Mouse (Mus musculus): ENCODE results near the gene Ankle1.

Gene Ankle1

DNA sequence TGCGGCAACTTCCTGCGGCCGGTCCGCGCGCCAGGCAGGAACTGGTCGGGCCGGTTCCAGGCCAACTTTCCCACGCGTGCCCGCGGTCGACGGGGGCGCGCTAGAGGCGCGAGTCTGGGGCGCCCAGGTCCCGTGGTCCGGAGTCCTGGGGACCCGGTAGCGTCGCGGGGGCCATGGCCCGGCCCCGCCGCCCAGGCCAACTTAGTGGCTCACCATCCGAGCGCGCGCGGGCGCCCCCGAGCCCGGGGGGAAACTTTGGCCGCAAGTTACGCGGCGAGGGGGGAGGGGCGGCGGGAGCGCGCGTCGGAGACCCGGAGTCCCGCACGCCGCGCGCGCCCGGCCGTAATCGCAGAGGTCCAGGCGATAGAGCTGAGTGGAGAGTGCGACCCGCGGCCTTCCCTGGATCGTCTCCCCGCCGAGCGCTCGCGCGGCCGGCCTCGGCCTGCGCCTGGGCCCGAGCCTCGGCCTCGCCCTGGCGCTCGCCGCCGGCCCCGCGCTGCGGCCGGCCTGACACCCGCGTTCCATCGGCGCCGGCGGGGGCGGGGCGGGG, 24.3 kb upstream of the Ankle1 start, which contains the start of gene Nr2f6:
Nr2f6 (minus strand) TSS at position 540 of the 550 bp plus-strand sequence.
- no peak for ATAC-seq (ENCODE audit: insufficient number of reproducible peaks, low FRiP score, low TSS enrichment)

DNA sequence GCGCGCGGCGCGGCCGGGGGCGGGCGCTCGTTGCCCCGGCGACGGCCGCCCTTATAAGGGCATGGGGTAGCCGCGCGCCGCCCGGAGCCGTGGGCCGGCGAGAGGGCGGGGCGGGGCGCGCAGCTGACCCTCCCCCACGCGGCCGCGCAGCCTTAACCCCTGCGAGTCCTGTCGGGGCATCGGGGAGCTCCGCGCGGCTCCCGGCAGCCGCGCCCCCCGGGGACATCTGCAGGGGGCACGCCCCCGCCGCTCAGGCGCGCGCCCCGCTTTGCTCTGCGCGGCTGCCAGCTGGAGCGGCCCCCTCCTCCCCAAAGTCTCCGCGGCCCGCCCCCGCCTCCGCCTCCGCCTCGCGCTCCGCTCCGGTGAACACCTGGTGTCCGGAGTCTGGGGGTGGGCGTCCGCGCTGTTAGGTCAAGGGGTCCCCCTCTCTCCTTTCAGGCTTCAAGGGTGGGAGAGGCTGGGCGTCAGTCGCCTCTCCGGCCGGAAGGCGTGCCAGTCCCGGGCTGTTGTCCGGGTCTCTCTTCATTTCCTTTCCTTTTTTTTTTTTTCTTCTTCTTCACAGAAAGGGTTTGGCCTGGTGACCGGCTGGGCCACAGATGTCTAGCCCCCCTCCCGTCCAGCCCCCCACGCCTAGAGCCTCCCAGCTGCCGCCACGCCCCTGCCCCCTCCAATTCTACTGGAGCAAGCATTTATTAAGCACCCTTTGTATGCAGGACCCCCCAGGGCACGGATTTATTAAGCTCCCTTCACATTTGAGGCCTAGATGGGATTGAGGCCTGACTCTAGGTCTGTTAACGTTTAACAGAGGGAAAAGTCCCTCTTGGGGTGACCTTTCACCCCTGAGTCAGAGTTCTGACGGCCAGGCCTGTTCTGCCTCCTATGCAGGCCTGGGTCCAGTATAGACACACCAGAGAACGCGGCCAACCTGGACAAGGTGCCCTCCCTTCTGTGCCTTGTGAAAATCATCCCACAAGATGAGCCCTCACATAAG, 23.5 kb upstream of the Ankle1 start:
- ATAC-seq (ENCODE audit: insufficient number of reproducible peaks, low FRiP score, low TSS enrichment): peak; percentile 67

DNA sequence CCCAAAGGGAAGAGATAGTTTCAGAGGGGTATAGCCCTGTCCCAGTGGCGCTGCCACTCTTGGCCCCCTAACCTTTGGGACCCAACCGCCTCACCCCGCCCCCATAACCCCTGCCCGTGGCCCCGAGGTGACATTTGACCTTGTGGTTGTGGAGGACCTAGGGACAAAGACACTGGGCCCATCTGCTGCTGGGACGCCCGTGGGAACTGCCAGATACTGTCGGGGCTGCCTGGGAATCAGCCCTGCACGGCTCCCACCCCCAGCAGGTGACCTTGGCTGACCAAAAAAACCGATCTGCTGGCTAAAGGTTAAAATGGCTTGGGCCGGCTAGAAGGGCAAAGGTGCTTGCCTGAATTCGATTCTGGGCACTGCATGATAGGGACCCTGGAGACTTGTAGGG, 22.4 kb upstream of the Ankle1 start:
- no peak for ATAC-seq (ENCODE audit: insufficient number of reproducible peaks, low FRiP score, low TSS enrichment)

- no peak for ATAC-seq (ENCODE audit: insufficient number of reproducible peaks, low FRiP score, low TSS enrichment)
Observed at GRCm38 (mm10) chr8:71383860-71384259, 21.9 kb upstream of the Ankle1 start.

DNA sequence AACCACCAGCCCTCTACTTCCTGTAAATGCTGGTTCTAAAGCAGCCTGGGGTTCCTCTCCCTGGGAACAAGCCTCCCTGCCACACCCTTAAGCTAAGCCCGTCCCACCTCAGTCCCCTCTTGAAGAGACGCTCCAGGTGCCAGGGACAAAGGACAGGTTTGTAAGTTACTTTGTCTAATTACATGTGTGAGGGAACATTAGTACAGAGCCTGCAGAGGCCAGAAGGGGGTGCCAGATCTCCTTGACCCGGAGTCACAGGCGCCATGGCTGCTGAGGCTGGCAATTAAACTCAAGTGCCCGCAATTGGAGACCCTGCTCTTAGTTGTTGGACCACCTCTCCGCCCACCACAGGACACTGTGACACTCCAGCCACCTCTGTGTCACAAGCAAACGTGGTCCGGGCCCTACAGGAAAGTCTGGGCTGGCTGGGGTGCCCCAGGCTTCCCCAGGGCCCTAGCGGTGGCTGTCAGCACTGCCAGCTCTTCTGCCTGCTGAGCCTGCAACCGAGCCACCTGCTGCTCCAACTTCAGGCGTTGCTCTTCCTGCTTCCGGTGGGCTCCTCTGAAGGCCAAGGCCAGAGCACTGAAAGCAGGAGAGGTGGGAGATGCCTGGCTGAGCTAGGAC, 20.5 kb upstream of the Ankle1 start:
- no peak for ATAC-seq (ENCODE audit: insufficient number of reproducible peaks, low FRiP score, low TSS enrichment)

DNA sequence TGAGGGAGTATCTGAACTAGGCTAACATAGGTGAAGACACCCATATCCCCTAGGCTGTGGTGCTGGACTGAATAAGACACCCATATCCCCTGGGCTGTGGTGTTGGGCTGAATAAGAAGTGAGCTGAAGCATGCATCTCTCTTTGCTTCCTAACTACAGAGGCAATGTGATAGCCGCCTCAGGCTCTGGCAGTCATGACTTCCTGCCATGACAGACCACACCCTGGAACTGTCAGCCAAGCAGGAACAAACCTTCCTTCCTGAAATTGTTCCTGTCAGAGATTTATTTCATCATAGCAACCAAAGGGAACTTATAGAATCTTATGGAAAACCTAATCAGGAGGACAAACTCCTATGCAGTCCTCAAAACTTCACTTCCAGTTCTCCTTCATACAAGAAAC, 17.5 kb upstream of the Ankle1 start:
- ATAC-seq (ENCODE audit: insufficient number of reproducible peaks, low FRiP score, low TSS enrichment): no peak

DNA sequence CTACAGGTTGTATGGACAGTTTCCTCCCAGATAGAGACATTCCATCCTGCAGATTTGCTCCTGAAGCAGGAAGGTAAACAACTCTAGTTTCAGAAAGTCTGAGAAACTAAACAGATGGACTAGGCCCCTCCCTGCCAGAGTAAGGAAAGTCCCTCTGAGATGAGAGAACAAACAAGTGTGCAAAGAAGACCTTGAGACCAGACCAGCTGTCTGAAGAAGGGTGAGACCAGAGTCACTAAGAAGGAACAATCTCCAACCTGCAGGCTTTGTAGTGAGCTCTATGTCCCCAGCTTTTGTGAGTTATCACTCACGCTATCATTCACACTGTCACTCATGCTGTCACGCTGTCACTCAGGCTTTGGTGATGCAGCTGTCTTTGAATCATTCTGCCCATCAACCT, 14.1 kb upstream of the Ankle1 start:
- ATAC-seq (ENCODE audit: insufficient number of reproducible peaks, low FRiP score, low TSS enrichment): no peak

DNA sequence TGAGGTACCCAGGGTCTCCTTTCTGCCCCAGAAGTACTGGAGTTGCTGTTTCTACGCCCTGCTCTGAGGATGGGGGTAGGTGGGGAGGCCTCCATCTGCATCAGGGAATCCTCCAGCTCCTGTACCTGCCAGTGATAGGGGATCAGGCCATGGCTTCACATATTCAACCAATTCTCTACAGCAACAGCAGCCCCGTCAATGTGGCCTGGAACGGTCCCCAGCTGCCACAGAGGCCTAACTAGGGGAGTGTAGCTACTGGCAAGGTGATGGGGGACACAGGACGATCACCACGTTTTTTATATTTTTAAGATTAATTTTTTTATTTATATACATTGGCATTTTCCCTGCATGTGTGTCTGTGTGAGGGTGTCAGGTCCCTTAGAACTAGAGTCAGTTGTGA, 13.4 kb upstream of the Ankle1 start:
- no peak for ATAC-seq (ENCODE audit: insufficient number of reproducible peaks, low FRiP score, low TSS enrichment)

GRCm38 (mm10) chr8:71392871-71393270, 12.9 kb upstream of the Ankle1 start:
- no peak for ATAC-seq (ENCODE audit: insufficient number of reproducible peaks, low FRiP score, low TSS enrichment)

- ATAC-seq (ENCODE audit: insufficient number of reproducible peaks, low FRiP score, low TSS enrichment): no peak
Observed at GRCm38 (mm10) chr8:71394481-71394880, 11.3 kb upstream of the Ankle1 start.

DNA sequence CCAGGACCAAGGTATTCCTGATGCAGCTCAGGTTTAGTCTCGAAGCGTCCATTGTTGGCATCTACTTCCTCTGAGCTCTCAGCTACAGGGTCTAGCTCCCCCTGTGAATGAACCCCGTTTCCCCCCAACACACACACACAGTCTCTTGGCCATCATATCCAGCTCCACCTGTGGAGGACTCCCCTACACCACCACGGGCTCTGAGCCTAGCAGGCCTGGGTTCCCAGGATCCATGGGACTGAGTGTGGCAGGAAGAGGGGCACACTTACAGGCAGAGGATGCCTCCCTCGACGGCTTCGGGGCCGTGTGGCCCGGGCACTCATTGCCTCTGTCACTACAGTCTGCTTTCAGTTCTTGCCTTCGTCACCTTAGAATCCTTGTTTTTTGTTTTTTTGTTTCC, 10.7 kb upstream of the Ankle1 start:
- no peak for ATAC-seq (ENCODE audit: insufficient number of reproducible peaks, low FRiP score, low TSS enrichment)

DNA sequence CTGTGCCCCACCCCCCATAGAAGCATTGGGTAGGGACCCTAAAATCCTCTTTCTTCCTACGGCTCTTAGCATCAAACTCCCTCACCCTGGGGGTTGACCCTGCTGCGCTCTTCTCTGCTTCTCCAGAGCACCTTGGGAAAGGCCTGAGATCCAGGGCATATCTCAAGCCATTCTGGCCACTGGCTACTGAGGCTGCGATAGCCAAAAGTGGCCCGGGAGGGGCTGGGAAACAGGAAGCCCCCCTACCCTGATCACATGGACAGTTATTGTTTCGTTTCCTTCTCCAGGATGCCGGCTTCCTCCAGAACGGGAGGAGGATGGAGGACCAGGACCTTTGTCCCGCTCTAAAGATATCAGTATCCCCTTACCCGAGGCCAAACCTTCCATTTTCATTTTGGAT, 10.2 kb upstream of the Ankle1 start, which contains the start of gene Ushbp1:
Ushbp1 (minus strand) TSS at position 174 of the 400 bp plus-strand sequence.
- ATAC-seq (ENCODE audit: insufficient number of reproducible peaks, low FRiP score, low TSS enrichment): no peak

DNA sequence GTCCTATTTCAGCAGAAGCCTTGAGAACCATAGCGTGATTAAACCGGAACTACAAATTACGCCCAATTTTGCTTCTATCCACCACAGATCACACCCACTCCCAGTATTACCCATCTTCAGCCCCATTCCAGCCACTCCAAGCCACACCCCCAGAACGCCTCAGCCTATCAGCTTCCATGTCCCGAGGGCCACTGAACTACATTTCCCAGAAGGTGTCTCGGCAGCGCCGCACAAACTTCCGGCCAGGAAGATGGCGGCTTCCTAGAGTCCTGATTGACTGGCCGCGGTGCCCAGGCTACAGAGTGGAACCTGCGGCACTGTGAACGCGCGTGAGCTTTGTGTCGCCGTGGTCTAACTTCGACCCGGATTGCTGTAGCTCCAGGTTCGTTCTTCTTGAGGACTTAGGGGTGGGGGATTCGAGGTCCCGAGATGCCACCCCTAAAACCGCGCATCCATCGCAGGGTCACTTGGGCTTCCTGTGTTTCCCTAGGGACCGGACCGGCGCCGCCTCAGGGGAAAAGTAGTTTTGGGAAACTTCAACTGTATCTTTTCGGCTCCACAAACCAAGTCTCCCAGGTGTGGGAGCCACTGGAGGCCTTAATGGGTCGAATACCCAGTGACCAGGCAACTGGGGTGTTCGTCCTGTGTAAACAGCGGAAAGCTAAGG, 9.0 kb upstream of the Ankle1 start, which contains the start of gene Babam1:
Babam1 (plus strand) TSS at position 223 of the 667 bp plus-strand sequence.
- peak; percentile 96 for ATAC-seq (ENCODE audit: insufficient number of reproducible peaks, low FRiP score, low TSS enrichment)

- ATAC-seq (ENCODE audit: insufficient number of reproducible peaks, low FRiP score, low TSS enrichment): no peak
Observed at GRCm38 (mm10) chr8:71397701-71398100, 8.1 kb upstream of the Ankle1 start.

GRCm38 (mm10) chr8:71400826-71401225, 5.0 kb upstream of the Ankle1 start:
- ATAC-seq (ENCODE audit: insufficient number of reproducible peaks, low FRiP score, low TSS enrichment): no peak

GRCm38 (mm10) chr8:71401454-71401853, 4.4 kb upstream of the Ankle1 start:
- ATAC-seq (ENCODE audit: insufficient number of reproducible peaks, low FRiP score, low TSS enrichment): no peak

DNA sequence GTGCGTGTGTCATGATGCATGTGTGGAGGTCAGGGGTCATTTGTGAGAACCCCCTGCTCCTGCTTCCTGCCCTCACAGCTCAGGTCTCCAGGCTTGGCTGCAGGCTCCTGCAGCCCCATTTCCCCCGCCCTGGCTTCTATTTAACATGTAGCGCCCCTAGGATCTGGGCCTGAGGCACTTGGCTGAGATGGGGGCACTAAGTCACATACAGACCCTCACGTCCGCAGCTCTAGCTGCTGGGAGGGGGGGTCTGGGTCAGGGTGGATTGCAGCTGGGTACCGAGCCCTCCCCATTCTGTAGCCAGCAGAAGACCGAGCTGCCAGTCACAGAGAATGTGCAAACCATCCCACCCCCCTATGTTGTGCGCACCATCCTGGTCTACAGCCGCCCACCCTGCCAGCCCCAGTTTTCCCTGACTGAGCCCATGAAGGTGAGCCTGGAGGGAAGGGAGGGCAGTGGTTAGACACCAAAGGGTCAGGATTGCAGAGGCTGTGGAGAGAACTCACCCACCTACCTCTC, 3.3 kb upstream of the Ankle1 start:
- ATAC-seq (ENCODE audit: insufficient number of reproducible peaks, low FRiP score, low TSS enrichment): no peak

DNA sequence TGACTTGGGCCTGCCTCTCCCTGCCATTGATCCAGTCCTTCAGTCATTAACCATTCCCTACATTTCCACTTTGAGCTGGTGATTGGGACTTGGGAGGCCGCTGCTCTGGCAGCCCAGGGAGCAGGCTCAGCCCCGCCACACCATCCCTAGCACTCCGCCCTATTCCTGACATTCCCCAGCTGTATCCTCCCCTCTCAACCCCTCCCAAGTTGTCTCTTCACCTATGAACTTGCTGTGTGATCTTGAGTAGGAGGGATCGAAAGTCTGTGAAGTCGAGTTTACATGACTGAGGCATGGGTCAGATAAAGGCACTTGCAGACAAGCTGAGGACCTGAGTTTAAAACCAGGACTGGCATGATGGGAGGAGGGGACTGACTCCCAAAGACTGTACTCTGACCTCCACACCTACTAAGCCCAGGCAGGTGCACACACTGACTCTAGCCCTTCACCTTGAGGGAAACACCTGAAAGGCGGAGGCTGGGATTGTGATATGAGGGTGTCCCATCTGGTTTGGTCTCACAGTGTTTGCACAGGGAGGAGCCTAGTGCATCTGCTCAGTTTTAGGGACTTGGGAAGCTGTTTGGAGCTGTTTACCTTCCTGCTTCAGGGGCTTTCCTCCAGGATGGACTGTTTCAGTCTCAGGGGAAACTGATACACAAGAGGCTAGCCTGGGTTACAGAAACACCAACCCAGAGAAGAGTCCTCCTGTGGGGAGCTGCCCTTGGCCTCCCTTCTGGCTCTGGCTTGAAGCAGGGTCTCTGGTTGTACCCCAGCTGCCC, 2.5 kb upstream of the Ankle1 start:
- ATAC-seq (ENCODE audit: insufficient number of reproducible peaks, low FRiP score, low TSS enrichment): no peak

DNA sequence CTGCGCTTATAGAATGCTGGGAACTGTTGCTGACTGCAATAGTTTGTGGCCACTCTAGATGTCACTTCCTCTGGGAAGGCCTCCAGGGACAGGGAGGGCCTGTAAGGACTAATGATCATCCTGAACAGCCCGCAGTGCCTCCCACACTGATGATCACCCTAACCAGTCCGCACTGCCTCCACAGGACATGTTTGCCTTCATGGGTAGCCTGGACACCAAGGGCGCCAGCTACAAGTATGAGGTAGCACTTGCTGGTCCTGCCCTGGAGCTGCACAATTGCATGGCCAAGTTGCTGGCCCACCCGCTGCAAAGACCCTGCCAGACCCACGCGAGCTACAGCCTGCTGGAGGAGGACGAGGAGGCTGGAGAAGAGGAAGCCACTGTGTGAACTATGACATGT, 1.8 kb upstream of the Ankle1 start:
- ATAC-seq (ENCODE audit: insufficient number of reproducible peaks, low FRiP score, low TSS enrichment): no peak

GRCm38 (mm10) chr8:71404951-71405351, 859 bp upstream of the Ankle1 start:
- ATAC-seq (ENCODE audit: insufficient number of reproducible peaks, low FRiP score, low TSS enrichment): no peak

Data from cerebellum, adult (tissue).